Mouse (Mus musculus): ENCODE measurements around the gene H3f3b. TPM values are rescaled to one million over a fixed set of nuclear protein-coding genes. Genes with fewer than 3 reads are reported as not detected.

H3f3b gene
- polyA plus RNA-seq, 1 experiment from 2014 or later: 2,051 TPM

- 79% methylated on average over 13 of the region's 13 CpGs for WGBS
- no peak overlapping the region for H3K4me2 ChIP-seq (ENCODE audit: low read length)
- H3K4me3 ChIP-seq (ENCODE audit: low read depth, low read length): no peak overlapping the region
- peaks cover 23% of the 10 kb centered on the region for H3K4me1 ChIP-seq (ENCODE audit: control insufficient read depth, insufficient read depth, low read length)
- H3K36me3 ChIP-seq (ENCODE audit: control insufficient read depth, insufficient read depth, low read length): no peaks in the 10 kb centered on the region
- H3K27me3 ChIP-seq (ENCODE audit: control insufficient read depth, insufficient read depth, low read depth, low read length): no peaks in the 10 kb centered on the region
- ATAC-seq: no peak
- no peak overlapping the region for H3K27ac ChIP-seq (ENCODE audit: low read length)
- no peaks in the 10 kb centered on the region for H3K9me3 ChIP-seq (replicated peaks; ENCODE audit: control insufficient read depth, low read length, poor library complexity, severe bottlenecking)
- H3K9ac ChIP-seq (ENCODE audit: low read depth, low read length): no peak overlapping the region
Measured at GRCm38 (mm10) chr11:116008832-116009375, 18.9 kb downstream of the H3f3b start.

GRCm38 (mm10) chr11:116008411-116008810, 19.4 kb downstream of the H3f3b start:
- H3K4me3 ChIP-seq (ENCODE audit: low read depth, low read length): no peak overlapping the region
- H3K36me3 ChIP-seq (ENCODE audit: control insufficient read depth, insufficient read depth, low read length): no peaks in the 10 kb centered on the region
- H3K27ac ChIP-seq (ENCODE audit: low read length): no peak overlapping the region
- no peaks in the 10 kb centered on the region for H3K9me3 ChIP-seq (replicated peaks; ENCODE audit: control insufficient read depth, low read length, poor library complexity, severe bottlenecking)
- no peak for ATAC-seq
- no peak overlapping the region for H3K4me2 ChIP-seq (ENCODE audit: low read length)
- WGBS: 94% methylated on average over 11 of the region's 11 CpGs
- peaks cover 23% of the 10 kb centered on the region for H3K4me1 ChIP-seq (ENCODE audit: control insufficient read depth, insufficient read depth, low read length)
- H3K27me3 ChIP-seq (ENCODE audit: control insufficient read depth, insufficient read depth, low read depth, low read length): no peaks in the 10 kb centered on the region
- H3K9ac ChIP-seq (ENCODE audit: low read depth, low read length): no peak overlapping the region

- Histone ChIP-seq H3K9me3 (replicated peaks; ENCODE audit: control insufficient read depth, low read length, poor library complexity, severe bottlenecking) (no peaks in the 10 kb centered on the region), H3K4me1 (ENCODE audit: control insufficient read depth, insufficient read depth, low read length) (peaks cover 23% of the 10 kb centered on the region), H3K4me2 (ENCODE audit: low read length) (no peak overlapping the region), H3K27ac (ENCODE audit: low read length) (no peak overlapping the region), H3K27me3 (ENCODE audit: control insufficient read depth, insufficient read depth, low read depth, low read length) (no peaks in the 10 kb centered on the region), H3K9ac (ENCODE audit: low read depth, low read length) (no peak overlapping the region), H3K36me3 (ENCODE audit: control insufficient read depth, insufficient read depth, low read length) (no peaks in the 10 kb centered on the region), H3K4me3 (ENCODE audit: low read depth, low read length) (no peak overlapping the region)
- WGBS: 94% methylated on average over 25 of the region's 28 CpGs
- no peak for ATAC-seq
Measured at GRCm38 (mm10) chr11:116007095-116007850, 20.5 kb downstream of the H3f3b start.

- Histone ChIP-seq H3K9ac (ENCODE audit: low read depth, low read length) (peak overlapping the region; percentile 61; the same call in 1 of the 2 replicates), H3K4me2 (ENCODE audit: low read length) (no peak overlapping the region), H3K9me3 (replicated peaks; ENCODE audit: control insufficient read depth, low read length, poor library complexity, severe bottlenecking) (no peaks in the 10 kb centered on the region), H3K36me3 (ENCODE audit: control insufficient read depth, insufficient read depth, low read length) (no peaks in the 10 kb centered on the region), H3K27ac (ENCODE audit: low read length) (no peak overlapping the region), H3K4me1 (ENCODE audit: control insufficient read depth, insufficient read depth, low read length) (peaks cover 15% of the 10 kb centered on the region), H3K4me3 (ENCODE audit: low read depth, low read length) (no peak overlapping the region; the same call in 1 of the 2 replicates), H3K27me3 (ENCODE audit: control insufficient read depth, insufficient read depth, low read depth, low read length) (no peaks in the 10 kb centered on the region)
- 67% methylated on average over 9 of the region's 9 CpGs for WGBS
- no peak for ATAC-seq
Measured at GRCm38 (mm10) chr11:116005701-116006419, 21.9 kb downstream of the H3f3b start.

GRCm38 (mm10) chr11:116004840-116005700, 22.7 kb downstream of the H3f3b start:
- peak overlapping the region; percentile 70 for H3K4me2 ChIP-seq (ENCODE audit: low read length)
- 7% methylated on average over 54 of the region's 54 CpGs for WGBS
- peak overlapping the region; percentile 61 for H3K9ac ChIP-seq (ENCODE audit: low read depth, low read length)
- H3K4me1 ChIP-seq (ENCODE audit: control insufficient read depth, insufficient read depth, low read length): peaks cover 15% of the 10 kb centered on the region
- H3K4me3 ChIP-seq (ENCODE audit: low read depth, low read length): peak overlapping the region; percentile 33
- H3K9me3 ChIP-seq (replicated peaks; ENCODE audit: control insufficient read depth, low read length, poor library complexity, severe bottlenecking): no peaks in the 10 kb centered on the region
- H3K27ac ChIP-seq (ENCODE audit: low read length): peak overlapping the region; percentile 55; the same call in 1 of the 2 replicates
- ATAC-seq: 0 out of 2 replicates have a peak, but pooled peaks have one; percentile 26
- no peaks in the 10 kb centered on the region for H3K36me3 ChIP-seq (ENCODE audit: control insufficient read depth, insufficient read depth, low read length)
- no peaks in the 10 kb centered on the region for H3K27me3 ChIP-seq (ENCODE audit: control insufficient read depth, insufficient read depth, low read depth, low read length)

GRCm38 (mm10) chr11:116004186-116004823, 23.5 kb downstream of the H3f3b start:
- Histone ChIP-seq H3K27ac (ENCODE audit: low read length) (peak overlapping the region; percentile 55; the same call in 1 of the 2 replicates), H3K27me3 (ENCODE audit: control insufficient read depth, insufficient read depth, low read depth, low read length) (no peaks in the 10 kb centered on the region), H3K4me3 (ENCODE audit: low read depth, low read length) (peak overlapping the region; percentile 33), H3K36me3 (ENCODE audit: control insufficient read depth, insufficient read depth, low read length) (no peaks in the 10 kb centered on the region), H3K9ac (ENCODE audit: low read depth, low read length) (peak overlapping the region; percentile 61), H3K9me3 (replicated peaks; ENCODE audit: control insufficient read depth, low read length, poor library complexity, severe bottlenecking) (no peaks in the 10 kb centered on the region), H3K4me1 (ENCODE audit: control insufficient read depth, insufficient read depth, low read length) (peaks cover 15% of the 10 kb centered on the region), H3K4me2 (ENCODE audit: low read length) (peak overlapping the region; percentile 70)
- 30% methylated on average over 8 of the region's 8 CpGs for WGBS
- no peak for ATAC-seq

- no peaks in the 10 kb centered on the region for H3K36me3 ChIP-seq (ENCODE audit: control insufficient read depth, insufficient read depth, low read length)
Measured at GRCm38 (mm10) chr11:116002894-116003293, 24.9 kb downstream of the H3f3b start.

GRCm38 (mm10) chr11:116001725-116002124, 26.0 kb downstream of the H3f3b start:
- no peak overlapping the region for H3K4me3 ChIP-seq (ENCODE audit: low read depth, low read length)
- peaks cover 15% of the 10 kb centered on the region for H3K4me1 ChIP-seq (ENCODE audit: control insufficient read depth, insufficient read depth, low read length)
- ATAC-seq: no peak
- H3K27me3 ChIP-seq (ENCODE audit: control insufficient read depth, insufficient read depth, low read depth, low read length): no peaks in the 10 kb centered on the region
- no peak overlapping the region for H3K4me2 ChIP-seq (ENCODE audit: low read length)
- no peaks in the 10 kb centered on the region for H3K36me3 ChIP-seq (ENCODE audit: control insufficient read depth, insufficient read depth, low read length)
- H3K9me3 ChIP-seq (replicated peaks; ENCODE audit: control insufficient read depth, low read length, poor library complexity, severe bottlenecking): no peaks in the 10 kb centered on the region
- no peak overlapping the region for H3K27ac ChIP-seq (ENCODE audit: low read length)
- WGBS: 84% methylated on average over 6 of the region's 6 CpGs
- H3K9ac ChIP-seq (ENCODE audit: low read depth, low read length): no peak overlapping the region

More at GRCm38 (mm10) chr11:116002894-116003293, 24.9 kb downstream of the H3f3b start:
- Histone ChIP-seq H3K4me2 (ENCODE audit: low read length) (no peak overlapping the region), H3K4me3 (ENCODE audit: low read depth, low read length) (no peak overlapping the region), H3K27me3 (ENCODE audit: control insufficient read depth, insufficient read depth, low read depth, low read length) (no peaks in the 10 kb centered on the region), H3K27ac (ENCODE audit: low read length) (no peak overlapping the region), H3K9ac (ENCODE audit: low read depth, low read length) (no peak overlapping the region), H3K4me1 (ENCODE audit: control insufficient read depth, insufficient read depth, low read length) (peaks cover 15% of the 10 kb centered on the region), H3K9me3 (replicated peaks; ENCODE audit: control insufficient read depth, low read length, poor library complexity, severe bottlenecking) (no peaks in the 10 kb centered on the region)
- ATAC-seq: no peak
- WGBS: 81% methylated on average over 3 of the region's 3 CpGs

Data from midbrain, embryonic 16.5 days (tissue).